26 mouse cellular contexts compared by ENCODE assay signal in genomic region chr3:115028046-115028445, GRCm38 (mm10).
DNase-seq lines count a peak whose midpoint lies in the region; ATAC-seq and TF ChIP-seq lines count a peak whose summit lies in the region.
"Had no signal": no experiment of that assay in that cellular context is flagged by ENCODE, and none has a peak within 500 bp of the region (broad histone marks: within the 10 kb centered on the region; RNA-seq: fewer than 3 reads in every experiment).

No protein-coding gene starts in this region.

- no peaks in the 10 kb centered on the region for H3K27me3 ChIP-seq in cerebellum, adult 2 months (ENCODE audit: control insufficient read depth, insufficient read depth, low read length)
- no peaks in the 10 kb centered on the region for H3K27me3 ChIP-seq in C2C12 (ENCODE audit: control insufficient read depth, insufficient read depth, insufficient read length)
- H3K27me3 ChIP-seq in lung, postnatal 0 days (replicated peaks; ENCODE audit: insufficient read depth, low read length) = no peaks in the 10 kb centered on the region
- H3K27me3 ChIP-seq: embryonic facial prominence, embryonic 13.5 days; heart, embryonic 12.5 days; limb, embryonic 13.5 days; liver, embryonic 13.5 days; midbrain, embryonic 13.5 days had no signal

- TF ChIP-seq CTCF in cerebellum, adult 2 months (IDR thresholded peaks at IDR 0.05; ENCODE audit: borderline replicate concordance, insufficient read depth, low read depth, low read length) = no peak
- no peak for TF ChIP-seq CTCF in left cerebral cortex, adult 2 months (IDR thresholded peaks at IDR 0.05)
- no peak for TF ChIP-seq CTCF in C2C12 (IDR thresholded peaks at IDR 0.05; ENCODE audit: control insufficient read depth, insufficient read depth, insufficient read length)
- TF ChIP-seq CTCF in embryonic fibroblast, embryonic 13.5 days (IDR thresholded peaks at IDR 0.05; ENCODE audit: borderline replicate concordance, insufficient read depth, low read length) = no peak
- no peak for TF ChIP-seq CTCF in lung, postnatal 0 days (IDR thresholded peaks at IDR 0.05)

- no peaks in the 10 kb centered on the region for H3K79me2 ChIP-seq in C2C12 (ENCODE audit: control insufficient read depth, insufficient read depth)

- intact Hi-C loops in left cerebral cortex, adult 2 months (cut with DNase I) = loop anchor here (5.0 kb wide), 1 partner anchor 66 kb away; no protein-coding TSS in a partner anchor

- no peak for TF ChIP-seq POLR2A in cerebellum, adult 2 months (IDR thresholded peaks at IDR 0.05; ENCODE audit: borderline replicate concordance, insufficient read depth, low read length)
- TF ChIP-seq POLR2A in embryonic fibroblast, embryonic 13.5 days (IDR thresholded peaks at IDR 0.05; ENCODE audit: low read depth, low read length) = peak; percentile 10; the same call in 1 of the 2 replicates

- H3K9me3 ChIP-seq in lung, postnatal 0 days (ENCODE audit: low read length) = no peaks in the 10 kb centered on the region
- H3K9me3 ChIP-seq: embryonic facial prominence, embryonic 13.5 days; forebrain, embryonic 10.5 days; heart, embryonic 12.5 days; hindbrain, embryonic 10.5 days; limb, embryonic 13.5 days; liver, embryonic 13.5 days; midbrain, embryonic 13.5 days had no signal

- H3K36me3 ChIP-seq in C2C12 (ENCODE audit: control insufficient read depth, insufficient read depth) = no peaks in the 10 kb centered on the region
- H3K36me3 ChIP-seq in lung, postnatal 0 days (ENCODE audit: insufficient read depth, low read length) = no peaks in the 10 kb centered on the region
- H3K36me3 ChIP-seq: embryonic facial prominence, embryonic 13.5 days; forebrain, embryonic 10.5 days; heart, embryonic 12.5 days; hindbrain, embryonic 10.5 days; limb, embryonic 13.5 days; liver, embryonic 13.5 days; midbrain, embryonic 13.5 days had no signal

- H3K4me3 ChIP-seq in cerebellum, adult 2 months (replicated peaks; ENCODE audit: insufficient read depth, low read depth, low read length) = no peak overlapping the region
- H3K4me3 ChIP-seq in left cerebral cortex, adult 2 months = no peak overlapping the region
- H3K4me3 ChIP-seq in C2C12 (ENCODE audit: insufficient read depth, poor library complexity, severe bottlenecking) = no peak overlapping the region
- H3K4me3 ChIP-seq in embryonic fibroblast, embryonic 13.5 days (ENCODE audit: insufficient read depth, low read length) = no peak overlapping the region
- H3K4me3 ChIP-seq in lung, postnatal 0 days (ENCODE audit: low read depth, low read length) = no peak overlapping the region
- H3K4me3 ChIP-seq: embryonic facial prominence, embryonic 13.5 days; forebrain, embryonic 10.5 days; heart, embryonic 12.5 days; hindbrain, embryonic 10.5 days; limb, embryonic 13.5 days; liver, embryonic 13.5 days; midbrain, embryonic 13.5 days had no signal

- H3K4me1 ChIP-seq in cerebellum, adult 2 months (ENCODE audit: control insufficient read depth, insufficient read depth, low read length) = peaks cover 9% of the 10 kb centered on the region; the same call in 1 of the 2 replicates
- 0 out of 2 replicates have a peak, but pooled peaks cover 2% of the 10 kb centered on the region for H3K4me1 ChIP-seq in embryonic fibroblast, embryonic 13.5 days (ENCODE audit: control insufficient read depth, insufficient read depth, low read length)
- no peaks in the 10 kb centered on the region for H3K4me1 ChIP-seq in lung, postnatal 0 days (ENCODE audit: insufficient read depth, low read depth, low read length)
- H3K4me1 ChIP-seq: embryonic facial prominence, embryonic 13.5 days; forebrain, embryonic 10.5 days; heart, embryonic 12.5 days; hindbrain, embryonic 10.5 days; limb, embryonic 13.5 days; liver, embryonic 13.5 days; midbrain, embryonic 13.5 days had no signal

- H3K27ac ChIP-seq in cerebellum, adult 2 months (ENCODE audit: insufficient read depth, low read length) = peak overlapping the region; percentile 68; the same call in 1 of the 2 replicates
- peak overlapping the region; percentile 64 for H3K27ac ChIP-seq in left cerebral cortex, adult 2 months
- peak overlapping the region; percentile 95 for H3K27ac ChIP-seq in embryonic fibroblast, embryonic 13.5 days (ENCODE audit: insufficient read depth, low read length)
- H3K27ac ChIP-seq in lung, postnatal 0 days (ENCODE audit: low read length) = no peak overlapping the region
- H3K27ac ChIP-seq: embryonic facial prominence, embryonic 13.5 days; forebrain, embryonic 10.5 days; hindbrain, embryonic 10.5 days; hindbrain, postnatal 0 days; limb, embryonic 13.5 days; liver, embryonic 13.5 days; midbrain, embryonic 13.5 days had no signal

- no peak for ATAC-seq in lung, postnatal 0 days
- ATAC-seq: hindbrain, postnatal 0 days; intestine, embryonic 16.5 days; midbrain, embryonic 13.5 days had no signal

- H3K79me3 ChIP-seq in C2C12 (ENCODE audit: low read depth) = no peaks in the 10 kb centered on the region

- WGBS in cerebellum, adult 2 months = 10% methylated on average over 1 of the region's 1 CpGs
- 83% methylated on average over 1 of the region's 1 CpGs for WGBS in lung, postnatal 0 days

- no peak overlapping the region for H3ac ChIP-seq in C2C12 (ENCODE audit: control insufficient read depth, insufficient read length, low read depth)

- no peak for TF ChIP-seq EP300 in lung, postnatal 0 days (IDR thresholded peaks at IDR 0.05)

- peak in 1 of 2 experiments; percentile 61 for DNase-seq in cerebellum, adult 2 months
- DNase-seq in cerebellum, adult 8-10 months = no peak
- no peak for DNase-seq in left cerebral cortex, adult 2 months (ENCODE audit: extremely low spot score in 1 of 2, low spot score in 2 of 2)
- no peak for DNase-seq in left cerebral cortex, adult 18-20 months (ENCODE audit: low spot score in 2 of 2)
- no peak for DNase-seq in urinary bladder, postnatal 14 days (ENCODE audit: low spot score)
- no peak for DNase-seq in lung, postnatal 0 days (ENCODE audit: low spot score)
- DNase-seq: adrenal gland, postnatal 25 days; gastrocnemius, postnatal 10 days; heart, adult 11 months; heart, postnatal 10 days; kidney, postnatal 36 days; liver, embryonic 13.5 days; lung, adult 2 months; retina, postnatal 1 day; right cerebral cortex, postnatal 4 days; thymus, postnatal 36 days had no signal

- H3K4me2 ChIP-seq in lung, postnatal 0 days (replicated peaks; ENCODE audit: low read depth, low read length) = no peak overlapping the region
- H3K4me2 ChIP-seq: embryonic facial prominence, embryonic 13.5 days; heart, embryonic 12.5 days; limb, embryonic 13.5 days; liver, embryonic 13.5 days; midbrain, embryonic 13.5 days had no signal

- no peak overlapping the region for H3K9ac ChIP-seq in lung, postnatal 0 days (replicated peaks; ENCODE audit: low read depth)
- H3K9ac ChIP-seq: embryonic facial prominence, embryonic 13.5 days; heart, embryonic 12.5 days; limb, embryonic 13.5 days; liver, embryonic 13.5 days; midbrain, embryonic 13.5 days had no signal

TF ChIP-seq in C2C12, 6 proteins besides CTCF, POLR2A, EP300 and RAD21:
- TF ChIP-seq FOSL1 (IDR thresholded peaks at IDR 0.05; ENCODE audit: insufficient read depth, low read length, poor library complexity, severe bottlenecking) (peak; percentile 45), MYOG (IDR thresholded peaks at IDR 0.05; ENCODE audit: control insufficient read depth, extremely low read depth, insufficient read length) (no peak), CEBPB (IDR thresholded peaks at IDR 0.05; ENCODE audit: low read depth) (no peak)
